Mouse (Mus musculus) embryonic facial prominence, embryonic 12.5 days (tissue): ENCODE results near the gene Scn1a. TPM values are rescaled to one million over a fixed set of nuclear protein-coding genes. Genes with fewer than 3 reads are reported as not detected.

Experiments used
- ATAC-seq: fragments of 200-750 bp; cut with Nextera tagmentation; 2 replicates; pipeline ENCODE4 v1.8.0; 2017; ENCODE audit not compliant: insufficient number of reproducible peaks, insufficient read depth, low FRiP score, low TSS enrichment
- H3K27ac ChIP-seq: fragments of 300-500 bp; sonication (generic); 2 replicates; pipeline ENCODE4 v1.5.1; 2016; ENCODE audit warnings: mild to moderate bottlenecking
- H3K27me3 ChIP-seq: fragments of 300-500 bp; sonication (generic); 2 replicates; pipeline ENCODE4 v1.6.1; 2016; ENCODE audit warnings: mild to moderate bottlenecking, moderate library complexity
- H3K36me3 ChIP-seq: fragments of 300-500 bp; sonication (generic); 2 replicates; pipeline ENCODE4 v1.6.1; 2016; ENCODE audit warnings: mild to moderate bottlenecking
- H3K4me1 ChIP-seq: fragments of 300-500 bp; sonication (generic); 2 replicates; pipeline ENCODE4 v1.6.1; 2016
- H3K4me2 ChIP-seq: fragments of 300-500 bp; sonication (generic); replicated peaks from 2 replicates; pipeline ENCODE4 v1.6.1; 2016; ENCODE audit warnings: mild to moderate bottlenecking, moderate library complexity
- H3K4me3 ChIP-seq: fragments of 300-500 bp; sonication (generic); 2 replicates; pipeline ENCODE4 v1.5.1; 2016; ENCODE audit warnings: mild to moderate bottlenecking
- H3K9ac ChIP-seq: fragments of 300-500 bp; sonication (generic); 2 replicates; pipeline ENCODE4 v1.6.1; 2016; ENCODE audit warnings: mild to moderate bottlenecking, moderate library complexity
- H3K9me3 ChIP-seq: fragments of 300-500 bp; sonication (generic); 2 replicates; pipeline ENCODE4 v1.6.1; 2016; ENCODE audit warnings: mild to moderate bottlenecking, moderate library complexity
- WGBS: fragments of 180-500 bp; shearing (Covaris S2); methylation state at CpG from one replicate; pipeline ENCODE4 v1.1.7; 2016; 5-methylcytosine and 5-hydroxymethylcytosine counted together
- polyA plus RNA-seq: library from polyadenylated mRNA; unstranded; fragments of >200 nt; fragmentation: Nextera tagmentation; extraction: Ambion mirVana; gene quantifications from 2 replicates; pipeline ENCODE4 v1.2.1, GENCODE M21; 2016

Gene Scn1a
- polyA plus RNA-seq, 1 experiment from 2014 or later: 2.1 TPM

DNA sequence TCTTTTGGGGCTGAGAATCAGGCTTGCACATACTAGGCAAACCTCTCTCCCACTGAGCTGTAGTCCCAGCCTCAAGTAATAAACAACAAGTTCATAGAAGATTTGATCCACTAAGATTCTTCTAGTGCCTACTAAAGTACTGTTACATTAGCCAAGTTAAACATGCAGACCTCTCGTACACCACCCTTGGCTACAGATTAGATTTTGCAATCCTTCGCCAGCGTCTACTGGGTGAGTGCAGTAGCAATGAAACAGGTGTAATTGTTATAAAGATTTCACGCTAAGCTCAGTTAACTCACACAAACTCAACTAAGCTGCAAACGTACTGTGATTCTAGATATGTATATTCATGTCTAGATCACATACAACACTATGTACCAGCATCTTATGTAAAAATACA, 201.8 kb downstream of the Scn1a start:
- no peaks in the 10 kb centered on the region for H3K4me1 ChIP-seq
- H3K4me3 ChIP-seq: no peak overlapping the region
- no peak for ATAC-seq
- peaks cover 19% of the 10 kb centered on the region for H3K36me3 ChIP-seq
- no peaks in the 10 kb centered on the region for H3K27me3 ChIP-seq
- H3K4me2 ChIP-seq: no peak overlapping the region
- no peak overlapping the region for H3K27ac ChIP-seq
- 91% methylated on average over 5 of the region's 5 CpGs for WGBS
- H3K9ac ChIP-seq: no peak overlapping the region
- no peaks in the 10 kb centered on the region for H3K9me3 ChIP-seq

DNA sequence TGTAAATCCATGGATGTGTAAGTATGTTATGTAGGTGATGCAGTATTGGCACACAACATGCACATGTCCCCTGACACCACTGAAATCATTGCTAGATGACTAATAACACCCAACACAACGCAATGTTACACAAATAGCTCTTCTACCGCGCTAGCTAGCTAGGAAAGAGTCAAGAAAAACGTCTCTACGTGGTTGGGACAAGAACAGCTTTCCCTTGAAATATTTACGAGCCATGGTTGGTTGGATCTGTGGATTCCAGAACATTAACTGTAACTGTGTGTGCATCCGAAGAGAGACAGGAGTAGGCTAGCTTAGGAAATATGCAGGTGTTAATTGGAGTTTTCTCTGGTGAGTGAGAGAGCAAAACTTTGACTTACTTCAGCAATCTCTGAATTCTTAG, 219.7 kb downstream of the Scn1a start:
- H3K27me3 ChIP-seq: no peaks in the 10 kb centered on the region
- H3K36me3 ChIP-seq: peaks cover 11% of the 10 kb centered on the region; the same call in 1 of the 2 replicates
- H3K27ac ChIP-seq: no peak overlapping the region
- H3K4me3 ChIP-seq: no peak overlapping the region
- H3K4me1 ChIP-seq: no peaks in the 10 kb centered on the region
- no peak for ATAC-seq
- WGBS: 93% methylated on average over 7 of the region's 7 CpGs
- no peak overlapping the region for H3K4me2 ChIP-seq
- H3K9me3 ChIP-seq: no peaks in the 10 kb centered on the region
- H3K9ac ChIP-seq: no peak overlapping the region

Other genes starting within 250 kb of the Scn1a start
- 17.3 and 18.7 TPM in 2 replicates for gene Ttc21b, start 184.2 kb downstream of the Scn1a start, polyA plus RNA-seq
- 6.2 and 7.5 TPM in 2 replicates for gene Scn9a, start 194.1 kb upstream of the Scn1a start, polyA plus RNA-seq